Mouse (Mus musculus) liver, embryonic 14.5 days (tissue): ENCODE measurements at regions not wholly inside any gene's neighbourhood (a gene's known extent, or its start where the extent isn't known, plus 50 kb on each side); places are given as distances from the start of the nearest gene placed in this dataset.

Experiments
- ATAC-seq: fragments of 200-750 bp; cut with Nextera tagmentation; 2 replicates; pipeline ENCODE4 v1.8.0; 2017; ENCODE audit warnings: moderate number of reproducible peaks, mild to moderate bottlenecking, moderate library complexity; ENCODE audit not compliant: insufficient read depth
- DNase-seq, 3 experiments: peaks; one replicate each; pipeline ENCODE4 v3.0.0-alpha.2; 2012 to 2013; ENCODE audit warnings: low read depth in 3 of 3, low spot score in 3 of 3
- H3K27ac ChIP-seq: fragments of 300-500 bp; sonication (generic); 2 replicates; pipeline ENCODE4 v1.5.1; 2014; ENCODE audit warnings: moderate library complexity, mild to moderate bottlenecking, control low read depth, inconsistent platforms
- H3K27me3 ChIP-seq: fragments of 300-500 bp; sonication (generic); 2 replicates; pipeline ENCODE4 v1.6.1; 2014; ENCODE audit warnings: mild to moderate bottlenecking, low read length, moderate library complexity; ENCODE audit not compliant: control insufficient read depth, insufficient read depth
- H3K36me3 ChIP-seq: fragments of 300-500 bp; sonication (generic); replicated peaks from 2 replicates; pipeline ENCODE4 v1.6.1; 2014; ENCODE audit warnings: low read depth; ENCODE audit not compliant: control insufficient read depth, insufficient read depth
- H3K4me1 ChIP-seq, 2 experiments: fragments of 200-500 bp in 1 of 2; fragments of 300-500 bp in 1 of 2; sonication (generic) in 1 of 2; replicated peaks; 2 replicates each; pipeline ENCODE4 v1.6.1; 2012 to 2014; ENCODE audit warnings: antibody characterized with exemption in 1 of 2, inconsistent platforms in 1 of 2, low read length in 1 of 2; ENCODE audit not compliant: control insufficient read depth in 2 of 2, insufficient read depth in 2 of 2
- H3K4me2 ChIP-seq: fragments of 300-500 bp; sonication (generic); 2 replicates; pipeline ENCODE4 v1.6.1; 2014; ENCODE audit warnings: low read depth, mild to moderate bottlenecking, control low read depth, moderate library complexity
- H3K4me3 ChIP-seq, 2 experiments: fragments of 200-500 bp in 1 of 2; fragments of 300-500 bp in 1 of 2; sonication (generic) in 1 of 2; 2 replicates each; pipeline ENCODE4 v1.5.1; 2012 to 2014; ENCODE audit warnings: low read depth in 2 of 2, low read length in 2 of 2, mild to moderate bottlenecking in 2 of 2, control low read depth in 1 of 2, inconsistent platforms in 1 of 2, moderate library complexity in 1 of 2; ENCODE audit not compliant: insufficient read depth in 1 of 2
- H3K9ac ChIP-seq: fragments of 300-500 bp; sonication (generic); replicated peaks from 2 replicates; pipeline ENCODE4 v1.6.1; 2014; ENCODE audit warnings: mild to moderate bottlenecking, control low read depth, moderate library complexity
- H3K9me3 ChIP-seq: fragments of 300-500 bp; sonication (generic); 2 replicates; pipeline ENCODE4 v1.6.1; 2016; ENCODE audit warnings: low read length, mixed read lengths; ENCODE audit not compliant: control insufficient read depth
- CTCF ChIP-seq: IDR thresholded peaks from 2 replicates; pipeline ENCODE4 v1.5.1; 2016; ENCODE audit warnings: antibody characterized with exemption, low read depth, control low read depth
- EP300 ChIP-seq: IDR thresholded peaks from 2 replicates; pipeline ENCODE4 v1.6.1; 2016; ENCODE audit warnings: antibody characterized with exemption, low read depth
- WGBS: fragments of 180-500 bp; shearing (Covaris S2); extraction: QIAGEN DNeasy Blood & Tissue Kit; methylation state at CpG from one replicate; pipeline ENCODE4 v1.1.7; 2014; ENCODE audit not compliant: insufficient replicate concordance; 5-methylcytosine and 5-hydroxymethylcytosine counted together

GRCm38 (mm10) chr15:25234064-25234700 is 179.4 kb downstream of the Basp1 start:
- Histone ChIP-seq H3K4me2 (no peak overlapping the region), H3K27me3 (no peaks in the 10 kb centered on the region)
- 64% methylated on average over 10 of the region's 10 CpGs for WGBS

GRCm38 (mm10) chr15:25230213-25230612 is 183.4 kb downstream of the Basp1 start:
- no peaks in the 10 kb centered on the region for H3K27me3 ChIP-seq
- 76% methylated on average over 4 of the region's 4 CpGs for WGBS
- no peak for DNase-seq

More at GRCm38 (mm10) chr15:25234064-25234700, 179.4 kb downstream of the Basp1 start:
- DNase-seq (no peak), ATAC-seq (no peak)
- Histone ChIP-seq H3K4me3 (no peak overlapping the region), H3K9me3 (no peaks in the 10 kb centered on the region), H3K27ac (no peak overlapping the region), H3K36me3 (no peaks in the 10 kb centered on the region), H3K9ac (no peak overlapping the region), H3K4me1 (no peaks in the 10 kb centered on the region)
- TF ChIP-seq CTCF (no peak), EP300 (no peak)

GRCm38 (mm10) chr15:25229807-25230206 is 183.8 kb downstream of the Basp1 start:
- H3K27me3 ChIP-seq: no peaks in the 10 kb centered on the region
- DNase-seq: no peak
- H3K9me3 ChIP-seq: no peaks in the 10 kb centered on the region
- no peak for TF ChIP-seq CTCF
- no peak for TF ChIP-seq EP300
- no peaks in the 10 kb centered on the region for H3K36me3 ChIP-seq
- WGBS: 81% methylated on average over 11 of the region's 11 CpGs
- no peak overlapping the region for H3K9ac ChIP-seq
- H3K4me2 ChIP-seq: no peak overlapping the region
- H3K4me3 ChIP-seq: no peak overlapping the region
- 0 out of 4 replicates have a peak, but pooled peaks cover 0 to 2% of the 10 kb centered on the region in 2 experiments for H3K4me1 ChIP-seq
- H3K27ac ChIP-seq: no peak overlapping the region
- ATAC-seq: no peak

More at GRCm38 (mm10) chr15:25230213-25230612, 183.4 kb downstream of the Basp1 start:
- no peak overlapping the region for H3K27ac ChIP-seq
- no peak overlapping the region for H3K4me3 ChIP-seq
- no peak overlapping the region for H3K4me2 ChIP-seq
- H3K4me1 ChIP-seq: 0 out of 4 replicates have a peak, but pooled peaks cover 0 to 2% of the 10 kb centered on the region in 2 experiments
- TF ChIP-seq CTCF (no peak), EP300 (no peak)
- H3K9ac ChIP-seq: no peak overlapping the region
- ATAC-seq: no peak
- H3K9me3 ChIP-seq: no peaks in the 10 kb centered on the region
- no peaks in the 10 kb centered on the region for H3K36me3 ChIP-seq

GRCm38 (mm10) chr15:25227496-25227895 is 186.1 kb downstream of the Basp1 start:
- Histone ChIP-seq H3K9me3 (no peaks in the 10 kb centered on the region), H3K27me3 (no peaks in the 10 kb centered on the region), H3K4me3 (no peak overlapping the region), H3K4me1 (0 out of 4 replicates have a peak, but pooled peaks cover 0 to 2% of the 10 kb centered on the region in 2 experiments), H3K36me3 (no peaks in the 10 kb centered on the region), H3K4me2 (no peak overlapping the region), H3K9ac (no peak overlapping the region), H3K27ac (no peak overlapping the region)
- DNase-seq (no peak), ATAC-seq (no peak)
- WGBS: 14% methylated on average over 7 of the region's 7 CpGs
- TF ChIP-seq EP300 (no peak), CTCF (no peak)

- no peak for ATAC-seq
- TF ChIP-seq CTCF (no peak), EP300 (no peak)
- Histone ChIP-seq H3K4me2 (no peak overlapping the region), H3K9me3 (no peaks in the 10 kb centered on the region), H3K4me1 (0 out of 4 replicates have a peak, but pooled peaks cover 0 to 2% of the 10 kb centered on the region in 2 experiments), H3K27me3 (no peaks in the 10 kb centered on the region), H3K27ac (no peak overlapping the region), H3K9ac (no peak overlapping the region), H3K36me3 (no peaks in the 10 kb centered on the region), H3K4me3 (no peak overlapping the region)
- 16% methylated on average over 3 of the region's 3 CpGs for WGBS
- DNase-seq: no peak
These were observed 187.6 kb downstream of the Basp1 start for GRCm38 (mm10) chr15:25225936-25226335.
